10 mouse cellular contexts compared by ENCODE assay signal in genomic region chr4:149453656-149454055, GRCm38 (mm10). TPM values are rescaled to one million over a fixed set of nuclear protein-coding genes. Genes with fewer than 3 reads are reported as not detected.
DNase-seq lines count a peak whose midpoint lies in the region; ATAC-seq and TF ChIP-seq lines count a peak whose summit lies in the region.
"Had no signal": no experiment of that assay in that cellular context is flagged by ENCODE, and none has a peak within 500 bp of the region (broad histone marks: within the 10 kb centered on the region; RNA-seq: fewer than 3 reads in every experiment).

No protein-coding gene starts in this region.

- DNase-seq in forebrain, embryonic 10.5 days (ENCODE audit: extremely low spot score, low spot score) = peak; percentile 21
- DNase-seq in liver, adult 2 months (ENCODE audit: extremely low read depth, low read depth, low spot score) = peak; percentile 53
- no peak for DNase-seq in liver, embryonic 11.5 days (ENCODE audit: low spot score)
- DNase-seq in NIH3T3 (ENCODE audit: low read depth) = peak; percentile 56
- DNase-seq in stomach, postnatal 0 days (ENCODE audit: low spot score) = peak; percentile 75

- no peak for ATAC-seq in forebrain, embryonic 13.5 days
- no peak for ATAC-seq in liver, embryonic 11.5 days (replicated peaks; ENCODE audit: low FRiP score)
- ATAC-seq in stomach, postnatal 0 days (ENCODE audit: low FRiP score, low TSS enrichment) = peak; percentile 48; the same call in 1 of the 2 replicates
- ATAC-seq in intestine, embryonic 15.5 days = no peak

- H3K4me2 ChIP-seq in forebrain, embryonic 13.5 days = no peak overlapping the region
- H3K4me2 ChIP-seq in liver, embryonic 11.5 days = no peak overlapping the region
- no peak overlapping the region for H3K4me2 ChIP-seq in stomach, postnatal 0 days (replicated peaks; ENCODE audit: low read depth)
- no peak overlapping the region for H3K4me2 ChIP-seq in intestine, embryonic 15.5 days (replicated peaks)

- no peak overlapping the region for H3K9ac ChIP-seq in forebrain, embryonic 13.5 days
- H3K9ac ChIP-seq in liver, adult 2 months (ENCODE audit: low read depth, low read length) = no peak overlapping the region
- H3K9ac ChIP-seq in liver, embryonic 11.5 days (ENCODE audit: low read depth, low read length) = no peak overlapping the region
- no peak overlapping the region for H3K9ac ChIP-seq in stomach, postnatal 0 days (ENCODE audit: low read length)
- H3K9ac ChIP-seq in intestine, embryonic 15.5 days = no peak overlapping the region

- no peaks in the 10 kb centered on the region for H3K27me3 ChIP-seq in forebrain, embryonic 10.5 days (ENCODE audit: poor library complexity, severe bottlenecking)
- H3K27me3 ChIP-seq in forebrain, embryonic 13.5 days = no peaks in the 10 kb centered on the region
- H3K27me3 ChIP-seq in liver, adult 2 months (ENCODE audit: control insufficient read depth, insufficient read depth, low read length) = no peaks in the 10 kb centered on the region
- H3K27me3 ChIP-seq in liver, embryonic 11.5 days (replicated peaks; ENCODE audit: control insufficient read depth, insufficient read depth, low read length) = no peaks in the 10 kb centered on the region
- no peaks in the 10 kb centered on the region for H3K27me3 ChIP-seq in stomach, postnatal 0 days (ENCODE audit: control insufficient read depth, insufficient read depth, low read length)
- H3K27me3 ChIP-seq in intestine, embryonic 15.5 days (replicated peaks) = no peaks in the 10 kb centered on the region

- no peaks in the 10 kb centered on the region for H3K36me3 ChIP-seq in forebrain, embryonic 10.5 days (replicated peaks)
- H3K36me3 ChIP-seq in forebrain, embryonic 13.5 days (ENCODE audit: poor library complexity, severe bottlenecking) = no peaks in the 10 kb centered on the region
- no peaks in the 10 kb centered on the region for H3K36me3 ChIP-seq in liver, adult 2 months (ENCODE audit: control insufficient read depth, insufficient read depth, low read length)
- no peaks in the 10 kb centered on the region for H3K36me3 ChIP-seq in liver, embryonic 11.5 days (ENCODE audit: control insufficient read depth, insufficient read depth, low read length)
- H3K36me3 ChIP-seq in stomach, postnatal 0 days (ENCODE audit: control insufficient read depth, insufficient read depth, low read length) = no peaks in the 10 kb centered on the region
- H3K36me3 ChIP-seq in intestine, embryonic 15.5 days = no peaks in the 10 kb centered on the region

- H3K4me1 ChIP-seq in forebrain, embryonic 10.5 days = no peaks in the 10 kb centered on the region
- H3K4me1 ChIP-seq in forebrain, embryonic 13.5 days = no peaks in the 10 kb centered on the region
- peaks cover 2% of the 10 kb centered on the region; the same call in 1 of the 2 replicates for H3K4me1 ChIP-seq in liver, adult 2 months (ENCODE audit: control insufficient read depth, insufficient read depth, low read length)
- no peaks in the 10 kb centered on the region for H3K4me1 ChIP-seq in liver, embryonic 11.5 days (replicated peaks; ENCODE audit: control insufficient read depth, insufficient read depth, low read length)
- no peaks in the 10 kb centered on the region for H3K4me1 ChIP-seq in embryonic fibroblast, embryonic 13.5 days (ENCODE audit: control insufficient read depth, insufficient read depth, low read length)
- no peaks in the 10 kb centered on the region for H3K4me1 ChIP-seq in stomach, postnatal 0 days (replicated peaks; ENCODE audit: control insufficient read depth, insufficient read depth)
- H3K4me1 ChIP-seq in intestine, embryonic 15.5 days (replicated peaks) = no peaks in the 10 kb centered on the region

- no peak overlapping the region for H3K27ac ChIP-seq in forebrain, embryonic 10.5 days
- no peak overlapping the region for H3K27ac ChIP-seq in forebrain, embryonic 13.5 days
- no peak overlapping the region for H3K27ac ChIP-seq in liver, adult 2 months (replicated peaks; ENCODE audit: insufficient read depth, low read depth, low read length)
- no peak overlapping the region for H3K27ac ChIP-seq in liver, embryonic 11.5 days (ENCODE audit: low read depth, low read length)
- no peak overlapping the region for H3K27ac ChIP-seq in embryonic fibroblast, embryonic 13.5 days (ENCODE audit: insufficient read depth, low read length)
- H3K27ac ChIP-seq in stomach, postnatal 0 days (replicated peaks) = no peak overlapping the region
- no peak overlapping the region for H3K27ac ChIP-seq in intestine, embryonic 15.5 days

- H3K9me3 ChIP-seq in forebrain, embryonic 10.5 days = no peaks in the 10 kb centered on the region; the same call in 1 of the 2 replicates
- no peaks in the 10 kb centered on the region for H3K9me3 ChIP-seq in forebrain, embryonic 13.5 days (replicated peaks)
- H3K9me3 ChIP-seq in liver, embryonic 11.5 days (ENCODE audit: control insufficient read depth, low read length) = no peaks in the 10 kb centered on the region
- no peaks in the 10 kb centered on the region for H3K9me3 ChIP-seq in stomach, postnatal 0 days (ENCODE audit: control insufficient read depth, low read length)
- no peaks in the 10 kb centered on the region for H3K9me3 ChIP-seq in intestine, embryonic 15.5 days

- WGBS in forebrain, embryonic 10.5 days = 88% methylated on average over 4 of the region's 4 CpGs
- WGBS in forebrain, embryonic 13.5 days = 87% methylated on average over 4 of the region's 4 CpGs
- WGBS in liver, adult 2 months = 86% methylated on average over 4 of the region's 4 CpGs
- 75% methylated on average over 4 of the region's 4 CpGs for WGBS in liver, embryonic 11.5 days
- 77% methylated on average over 4 of the region's 4 CpGs for WGBS in stomach, postnatal 0 days
- 83% methylated on average over 4 of the region's 4 CpGs for WGBS in intestine, embryonic 15.5 days

- TF ChIP-seq CTCF in liver, adult 2 months (IDR thresholded peaks at IDR 0.05; ENCODE audit: low read depth, low read length) = peak; percentile 65
- TF ChIP-seq CTCF in embryonic fibroblast, embryonic 13.5 days (IDR thresholded peaks at IDR 0.05; ENCODE audit: borderline replicate concordance, insufficient read depth, low read length) = peak; percentile 25; the same call in 1 of the 2 replicates
- TF ChIP-seq CTCF in stomach, postnatal 0 days (IDR thresholded peaks at IDR 0.05; ENCODE audit: low read depth) = peak; percentile 76

- H3K79me2 ChIP-seq in liver, adult 2 months (ENCODE audit: control insufficient read depth, insufficient read depth, low read length) = no peaks in the 10 kb centered on the region

- TF ChIP-seq EP300 in stomach, postnatal 0 days (optimal IDR thresholded peaks at IDR 0.05) = no peak

- H3K4me3 ChIP-seq in forebrain, embryonic 10.5 days = no peak overlapping the region
- no peak overlapping the region for H3K4me3 ChIP-seq in forebrain, embryonic 13.5 days
- no peak overlapping the region for H3K4me3 ChIP-seq in liver, adult 2 months (ENCODE audit: insufficient read depth, low read depth, low read length)
- H3K4me3 ChIP-seq in liver, embryonic 11.5 days (ENCODE audit: low read depth, low read length) = no peak overlapping the region
- no peak overlapping the region for H3K4me3 ChIP-seq in embryonic fibroblast, embryonic 13.5 days (ENCODE audit: insufficient read depth, low read length)
- no peak overlapping the region for H3K4me3 ChIP-seq in stomach, postnatal 0 days (ENCODE audit: low read depth, low read length)
- no peak overlapping the region for H3K4me3 ChIP-seq in intestine, embryonic 15.5 days (replicated peaks)

- no peak for TF ChIP-seq POLR2A in liver, adult 2 months (IDR thresholded peaks at IDR 0.05; ENCODE audit: extremely low read depth, insufficient read depth, low read length)
- TF ChIP-seq POLR2A in embryonic fibroblast, embryonic 13.5 days (IDR thresholded peaks at IDR 0.05; ENCODE audit: low read depth, low read length) = no peak

RNA-seq across cellular contexts. Expression of gene Rbp7, which starts 1.1 kb away (rescaled TPM):
- not detected in 2 replicates for polyA plus RNA-seq in forebrain, embryonic 10.5 days (2016; fragmentation: Nextera tagmentation; extraction: Ambion mirVana)
- not detected in 2 replicates for polyA plus RNA-seq in forebrain, embryonic 13.5 days (2015; fragmentation: Nextera tagmentation; extraction: Ambion mirVana)
- total RNA-seq in liver, adult 2 months (2014; rRNA removed) = not detected in 2 replicates
- polyA plus RNA-seq in liver, adult 2 months (2012; rRNA removed) = not detected in 2 replicates
- not detected in 2 replicates for polyA plus RNA-seq in liver, embryonic 11.5 days (2014; fragmentation: Nextera tagmentation; extraction: Ambion mirVana)
- not detected in 2 replicates for polyA plus RNA-seq in embryonic fibroblast, embryonic 13.5 days (2011; ENCODE audit: insufficient read length, low read depth, missing spikeins)
- 6.3 and 7.7 TPM in 2 replicates for polyA plus RNA-seq in stomach, postnatal 0 days (2015; fragmentation: Nextera tagmentation; extraction: Ambion mirVana)
- 1.6 and 1.8 TPM in 2 replicates for polyA plus RNA-seq in intestine, embryonic 15.5 days (2015; fragmentation: Nextera tagmentation; extraction: Ambion mirVana)
- total RNA-seq: layer of hippocampus, postnatal 25 days had no signal

RNA-seq across cellular contexts. Expression of gene Tmem274, which starts 23.5 kb away (rescaled TPM):
- polyA plus RNA-seq in forebrain, embryonic 10.5 days (2016; fragmentation: Nextera tagmentation; extraction: Ambion mirVana) = 0.50 and 0.63 TPM in 2 replicates
- polyA plus RNA-seq in forebrain, embryonic 13.5 days (2015; fragmentation: Nextera tagmentation; extraction: Ambion mirVana) = 0.28 and 0.62 TPM in 2 replicates
- not detected in 2 replicates for total RNA-seq in liver, adult 2 months (2014; rRNA removed)
- polyA plus RNA-seq in liver, adult 2 months (2012; rRNA removed) = not detected in 2 replicates
- 0.31 TPM in 1 of 2 replicates, not detected in the other for polyA plus RNA-seq in liver, embryonic 11.5 days (2014; fragmentation: Nextera tagmentation; extraction: Ambion mirVana)
- not detected in 2 replicates for polyA plus RNA-seq in embryonic fibroblast, embryonic 13.5 days (2011; ENCODE audit: insufficient read length, low read depth, missing spikeins)
- not detected in 2 replicates for polyA plus RNA-seq in stomach, postnatal 0 days (2015; fragmentation: Nextera tagmentation; extraction: Ambion mirVana)
- polyA plus RNA-seq in intestine, embryonic 15.5 days (2015; fragmentation: Nextera tagmentation; extraction: Ambion mirVana) = 0.38 TPM in 1 of 2 replicates, not detected in the other
- total RNA-seq: adrenal gland, postnatal 4 days; layer of hippocampus, postnatal 25 days had no signal

RNA-seq across cellular contexts. Expression of gene Ube4b, which starts 27.1 kb away (rescaled TPM):
- polyA plus RNA-seq in forebrain, embryonic 10.5 days (2016; fragmentation: Nextera tagmentation; extraction: Ambion mirVana) = 61.8 and 64.6 TPM in 2 replicates
- polyA plus RNA-seq in forebrain, embryonic 13.5 days (2015; fragmentation: Nextera tagmentation; extraction: Ambion mirVana) = 47.4 and 53.0 TPM in 2 replicates
- total RNA-seq in liver, adult 2 months (2014; rRNA removed) = 22.4 and 23.3 TPM in 2 replicates
- 28.2 and 30.0 TPM in 2 replicates for polyA plus RNA-seq in liver, adult 2 months (2012; rRNA removed)
- 35.0 and 37.4 TPM in 2 replicates for polyA plus RNA-seq in liver, embryonic 11.5 days (2014; fragmentation: Nextera tagmentation; extraction: Ambion mirVana)
- polyA plus RNA-seq in embryonic fibroblast, embryonic 13.5 days (2011; ENCODE audit: insufficient read length, low read depth, missing spikeins) = 86.6 and 87.7 TPM in 2 replicates
- 14.4 and 15.8 TPM in 2 replicates for polyA plus RNA-seq in stomach, postnatal 0 days (2015; fragmentation: Nextera tagmentation; extraction: Ambion mirVana)
- polyA plus RNA-seq in intestine, embryonic 15.5 days (2015; fragmentation: Nextera tagmentation; extraction: Ambion mirVana) = 34.3 and 39.0 TPM in 2 replicates

RNA-seq across cellular contexts. Expression of gene Nmnat1, which starts 31.3 kb away (rescaled TPM):
- 17.9 and 18.4 TPM in 2 replicates for polyA plus RNA-seq in forebrain, embryonic 10.5 days (2016; fragmentation: Nextera tagmentation; extraction: Ambion mirVana)
- 11.8 and 15.7 TPM in 2 replicates for polyA plus RNA-seq in forebrain, embryonic 13.5 days (2015; fragmentation: Nextera tagmentation; extraction: Ambion mirVana)
- 12.8 and 14.4 TPM in 2 replicates for total RNA-seq in liver, adult 2 months (2014; rRNA removed)
- polyA plus RNA-seq in liver, adult 2 months (2012; rRNA removed) = 17.4 and 19.8 TPM in 2 replicates
- polyA plus RNA-seq in liver, embryonic 11.5 days (2014; fragmentation: Nextera tagmentation; extraction: Ambion mirVana) = 13.0 and 14.3 TPM in 2 replicates
- polyA plus RNA-seq in embryonic fibroblast, embryonic 13.5 days (2011; ENCODE audit: insufficient read length, low read depth, missing spikeins) = 5.1 and 7.0 TPM in 2 replicates
- 6.1 and 6.5 TPM in 2 replicates for polyA plus RNA-seq in stomach, postnatal 0 days (2015; fragmentation: Nextera tagmentation; extraction: Ambion mirVana)
- 13.3 TPM in 2 replicates for polyA plus RNA-seq in intestine, embryonic 15.5 days (2015; fragmentation: Nextera tagmentation; extraction: Ambion mirVana)

RNA-seq across cellular contexts. Expression of gene Lzic, which starts 31.4 kb away (rescaled TPM):
- 51.8 and 55.2 TPM in 2 replicates for polyA plus RNA-seq in forebrain, embryonic 10.5 days (2016; fragmentation: Nextera tagmentation; extraction: Ambion mirVana)
- polyA plus RNA-seq in forebrain, embryonic 13.5 days (2015; fragmentation: Nextera tagmentation; extraction: Ambion mirVana) = 50.3 and 59.4 TPM in 2 replicates
- total RNA-seq in liver, adult 2 months (2014; rRNA removed) = 5.3 and 5.6 TPM in 2 replicates
- 3.5 and 5.7 TPM in 2 replicates for polyA plus RNA-seq in liver, adult 2 months (2012; rRNA removed)
- polyA plus RNA-seq in liver, embryonic 11.5 days (2014; fragmentation: Nextera tagmentation; extraction: Ambion mirVana) = 41.8 and 43.6 TPM in 2 replicates
- 48.3 and 49.3 TPM in 2 replicates for polyA plus RNA-seq in embryonic fibroblast, embryonic 13.5 days (2011; ENCODE audit: insufficient read length, low read depth, missing spikeins)
- 18.9 and 22.5 TPM in 2 replicates for polyA plus RNA-seq in stomach, postnatal 0 days (2015; fragmentation: Nextera tagmentation; extraction: Ambion mirVana)
- polyA plus RNA-seq in intestine, embryonic 15.5 days (2015; fragmentation: Nextera tagmentation; extraction: Ambion mirVana) = 36.3 and 39.9 TPM in 2 replicates

Comparison
In these comparisons a context has a peak if more than half of its experiments do, and no peak if none do; other contexts are left out.
1. CTCF ChIP-seq: peak in every context shown above with its lines; median percentile 76 in stomach, postnatal 0 days; 65 in liver, adult 2 months; 25 in embryonic fibroblast, embryonic 13.5 days.